ENCODE assay signal across 7 mouse cellular contexts in the genomic region with DNA sequence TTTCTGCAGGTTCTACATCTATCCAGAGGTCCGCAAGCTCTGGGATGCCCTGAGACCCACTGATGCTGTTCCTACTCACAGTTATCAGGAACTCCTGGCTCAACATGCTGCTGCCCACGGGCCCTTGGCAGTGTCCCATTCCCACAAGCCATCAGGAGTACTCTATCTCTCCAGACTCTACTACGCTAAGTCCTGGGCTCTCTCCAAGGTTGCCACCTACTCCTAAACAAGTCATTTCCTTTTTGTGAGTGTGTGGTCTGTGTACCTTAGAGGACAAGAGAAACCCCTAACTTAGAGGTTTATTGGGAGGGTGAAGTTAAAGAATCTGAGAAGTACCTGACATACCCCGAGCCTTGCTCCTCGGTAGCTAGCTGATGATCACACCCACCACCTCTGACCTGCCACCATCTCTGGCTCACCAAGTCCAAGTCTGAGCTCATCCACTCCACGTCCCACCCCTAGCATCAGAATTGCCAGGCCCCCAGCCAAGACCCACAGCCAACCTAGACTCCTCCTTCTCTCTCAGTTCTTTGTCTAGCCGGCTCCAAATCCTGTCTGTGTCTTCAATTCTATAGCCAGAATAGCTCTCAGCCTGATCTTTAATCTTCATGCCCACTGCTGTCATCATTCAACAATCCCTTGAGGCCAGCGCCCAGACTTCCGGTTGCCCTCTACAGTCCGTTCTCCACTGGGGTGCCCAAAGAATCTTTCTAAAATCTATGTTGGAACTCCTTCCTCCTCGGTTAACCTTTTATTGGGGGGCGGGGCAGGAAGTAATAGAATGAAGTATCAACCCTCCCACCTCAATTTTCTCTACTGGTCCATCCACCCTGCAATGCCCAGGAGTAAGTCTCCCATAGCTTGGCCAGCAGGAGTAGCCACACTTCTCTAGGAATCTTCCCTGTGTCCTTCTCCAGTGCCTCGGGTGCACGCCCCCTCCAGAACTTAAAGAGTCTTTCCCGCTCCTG. TPM values are rescaled to one million over a fixed set of nuclear protein-coding genes. Genes with fewer than 3 reads are reported as not detected.
A peak's percentile ranks its signal among the peaks of the same experiment; 100 is the strongest.
DNase-seq lines count a peak whose midpoint lies in the region; ATAC-seq lines count a peak whose summit lies in the region.

No protein-coding gene starts in this region.

- peaks cover 81% of the 10 kb centered on the region for H3K4me1 ChIP-seq in megakaryocyte, embryonic 14.5 days
- H3K4me1 ChIP-seq in embryonic facial prominence, embryonic 11.5 days (ENCODE audit: control insufficient read depth, insufficient read depth, low read length), result peaks cover 8% of the 10 kb centered on the region
- H3K4me1 ChIP-seq in hindbrain, embryonic 16.5 days (ENCODE audit: control insufficient read depth, insufficient read depth, low read depth, low read length), result peaks cover 53% of the 10 kb centered on the region
- H3K4me1 ChIP-seq in midbrain, embryonic 13.5 days (replicated peaks), result peaks cover 75% of the 10 kb centered on the region

- H3K27ac ChIP-seq in embryonic facial prominence, embryonic 11.5 days (replicated peaks; ENCODE audit: low read depth, low read length), result peak overlapping the region; percentile 89
- peak overlapping the region; percentile 98 for H3K27ac ChIP-seq in hindbrain, embryonic 16.5 days (ENCODE audit: low read depth, low read length)
- H3K27ac ChIP-seq in midbrain, embryonic 13.5 days, result peak overlapping the region; percentile 98

- peak overlapping the region; percentile 99 for H3K4me3 ChIP-seq in megakaryocyte, embryonic 14.5 days (replicated peaks)
- peak overlapping the region; percentile 78 for H3K4me3 ChIP-seq in embryonic facial prominence, embryonic 11.5 days (ENCODE audit: low read depth, low read length)
- peak overlapping the region; percentile 92 for H3K4me3 ChIP-seq in hindbrain, embryonic 16.5 days (ENCODE audit: low read length)
- H3K4me3 ChIP-seq in midbrain, embryonic 13.5 days (replicated peaks), result peak overlapping the region; percentile 77

- H3K36me3 ChIP-seq in megakaryocyte, embryonic 14.5 days (replicated peaks; ENCODE audit: low read length), result peaks cover 57% of the 10 kb centered on the region
- H3K36me3 ChIP-seq in embryonic facial prominence, embryonic 11.5 days (replicated peaks; ENCODE audit: control insufficient read depth, insufficient read depth, low read depth, low read length), result no peaks in the 10 kb centered on the region; the same call in 1 of the 2 replicates
- H3K36me3 ChIP-seq in hindbrain, embryonic 16.5 days (ENCODE audit: control insufficient read depth, insufficient read depth, low read length), result peaks cover 13% of the 10 kb centered on the region
- H3K36me3 ChIP-seq in midbrain, embryonic 13.5 days, result peaks cover 19% of the 10 kb centered on the region

- 41% methylated on average over 15 of the region's 15 CpGs for WGBS in embryonic facial prominence, embryonic 11.5 days
- WGBS in hindbrain, embryonic 16.5 days, result 30% methylated on average over 15 of the region's 15 CpGs
- WGBS in midbrain, embryonic 13.5 days, result 32% methylated on average over 15 of the region's 15 CpGs

- no peak for ATAC-seq in megakaryocyte, adult 5-6 weeks (ENCODE audit: poor library complexity, severe bottlenecking)
- no peak; the same call in 1 of the 2 replicates for ATAC-seq in embryonic facial prominence, embryonic 11.5 days (replicated peaks; ENCODE audit: insufficient number of reproducible peaks, low FRiP score, low TSS enrichment, low read depth)
- peak; percentile 11; the same call in 1 of the 2 replicates for ATAC-seq in hindbrain, embryonic 16.5 days
- no peak; the same call in 1 of the 2 replicates for ATAC-seq in midbrain, embryonic 13.5 days

- no peak for DNase-seq in embryonic facial prominence, embryonic 11.5 days (ENCODE audit: low spot score)
- no peak for DNase-seq in layer of hippocampus, adult 11-12 months (ENCODE audit: low spot score)
- no peak for DNase-seq in cerebellum, adult 9-11 months

- H3K4me2 ChIP-seq in embryonic facial prominence, embryonic 11.5 days (ENCODE audit: low read depth, low read length), result peak overlapping the region; percentile 69
- H3K4me2 ChIP-seq in hindbrain, embryonic 16.5 days (ENCODE audit: low read length), result peak overlapping the region; percentile 82
- H3K4me2 ChIP-seq in midbrain, embryonic 13.5 days (replicated peaks), result peak overlapping the region; percentile 94

- H3K9ac ChIP-seq in embryonic facial prominence, embryonic 11.5 days (replicated peaks; ENCODE audit: low read length), result peak overlapping the region; percentile 88
- peak overlapping the region; percentile 99 for H3K9ac ChIP-seq in hindbrain, embryonic 16.5 days (ENCODE audit: low read depth, low read length)
- H3K9ac ChIP-seq in midbrain, embryonic 13.5 days (replicated peaks), result peak overlapping the region; percentile 100

- H3K9me3 ChIP-seq in megakaryocyte, embryonic 14.5 days, result no peaks in the 10 kb centered on the region
- H3K9me3 ChIP-seq in embryonic facial prominence, embryonic 11.5 days (replicated peaks; ENCODE audit: control insufficient read depth, low read length), result no peaks in the 10 kb centered on the region
- H3K9me3 ChIP-seq in hindbrain, embryonic 16.5 days (ENCODE audit: control insufficient read depth, low read length), result no peaks in the 10 kb centered on the region
- no peaks in the 10 kb centered on the region for H3K9me3 ChIP-seq in midbrain, embryonic 13.5 days

- H3K27me3 ChIP-seq in megakaryocyte, embryonic 14.5 days (replicated peaks), result no peaks in the 10 kb centered on the region
- H3K27me3 ChIP-seq in embryonic facial prominence, embryonic 11.5 days (ENCODE audit: control insufficient read depth, insufficient read depth, low read length), result no peaks in the 10 kb centered on the region
- H3K27me3 ChIP-seq in hindbrain, embryonic 16.5 days (replicated peaks; ENCODE audit: control insufficient read depth, insufficient read depth, low read length), result no peaks in the 10 kb centered on the region
- H3K27me3 ChIP-seq in midbrain, embryonic 13.5 days, result no peaks in the 10 kb centered on the region

RNA-seq across cellular contexts. Expression of a gene that starts 0.7 kb away (rescaled TPM):
- polyA plus RNA-seq in megakaryocyte, embryonic 14.5 days (2012; ENCODE audit: insufficient read depth, low replicate concordance), result 775 and 2,394 TPM in 2 replicates
- 0.74 and 1.0 TPM in 2 replicates for total RNA-seq in megakaryocyte, adult 5-6 weeks (2015)
- 0.18 and 0.69 TPM in 2 replicates for total RNA-seq in megakaryocyte, adult 5-6 weeks (2017)
- 31.1 and 33.9 TPM in 2 replicates for polyA plus RNA-seq in embryonic facial prominence, embryonic 11.5 days (2014; fragmentation: Nextera tagmentation; extraction: Ambion mirVana)
- 160 and 181 TPM in 2 replicates for polyA plus RNA-seq in hindbrain, embryonic 16.5 days (2015; fragmentation: Nextera tagmentation; extraction: Ambion mirVana)
- 123 and 141 TPM in 2 replicates for polyA plus RNA-seq in midbrain, embryonic 13.5 days (2015; fragmentation: Nextera tagmentation; extraction: Ambion mirVana)

RNA-seq across cellular contexts. Expression of a gene that starts 18.1 kb away (rescaled TPM):
- polyA plus RNA-seq in megakaryocyte, embryonic 14.5 days (2012; ENCODE audit: insufficient read depth, low replicate concordance), result 211 and 280 TPM in 2 replicates
- 73.7 and 76.7 TPM in 2 replicates for total RNA-seq in megakaryocyte, adult 5-6 weeks (2015)
- 155 and 158 TPM in 2 replicates for total RNA-seq in megakaryocyte, adult 5-6 weeks (2017)
- 9.9 and 10.5 TPM in 2 replicates for polyA plus RNA-seq in embryonic facial prominence, embryonic 11.5 days (2014; fragmentation: Nextera tagmentation; extraction: Ambion mirVana)
- polyA plus RNA-seq in hindbrain, embryonic 16.5 days (2015; fragmentation: Nextera tagmentation; extraction: Ambion mirVana), result 17.8 and 18.8 TPM in 2 replicates
- polyA plus RNA-seq in midbrain, embryonic 13.5 days (2015; fragmentation: Nextera tagmentation; extraction: Ambion mirVana), result 17.4 and 17.8 TPM in 2 replicates

RNA-seq across cellular contexts. Expression of a gene that starts 32.2 kb away (rescaled TPM):
- polyA plus RNA-seq in megakaryocyte, embryonic 14.5 days (2012; ENCODE audit: insufficient read depth, low replicate concordance), result 35.1 and 38.6 TPM in 2 replicates
- total RNA-seq in megakaryocyte, adult 5-6 weeks (2015), result 4.5 and 6.3 TPM in 2 replicates
- total RNA-seq in megakaryocyte, adult 5-6 weeks (2017), result 0.73 and 1.7 TPM in 2 replicates
- 15.5 and 17.0 TPM in 2 replicates for polyA plus RNA-seq in embryonic facial prominence, embryonic 11.5 days (2014; fragmentation: Nextera tagmentation; extraction: Ambion mirVana)
- 34.6 and 42.1 TPM in 2 replicates for polyA plus RNA-seq in hindbrain, embryonic 16.5 days (2015; fragmentation: Nextera tagmentation; extraction: Ambion mirVana)
- polyA plus RNA-seq in midbrain, embryonic 13.5 days (2015; fragmentation: Nextera tagmentation; extraction: Ambion mirVana), result 21.4 and 24.7 TPM in 2 replicates

RNA-seq across cellular contexts. Expression of a gene that starts 32.8 kb away (rescaled TPM):
- polyA plus RNA-seq in megakaryocyte, embryonic 14.5 days (2012; ENCODE audit: insufficient read depth, low replicate concordance), result 0.51 TPM in 1 of 2 replicates, not detected in the other
- not detected in 2 replicates for total RNA-seq in megakaryocyte, adult 5-6 weeks (2015)
- not detected in 2 replicates for total RNA-seq in megakaryocyte, adult 5-6 weeks (2017)
- polyA plus RNA-seq in embryonic facial prominence, embryonic 11.5 days (2014; fragmentation: Nextera tagmentation; extraction: Ambion mirVana), result 0.38 and 0.84 TPM in 2 replicates
- 0.24 and 1.3 TPM in 2 replicates for polyA plus RNA-seq in hindbrain, embryonic 16.5 days (2015; fragmentation: Nextera tagmentation; extraction: Ambion mirVana)
- 0.17 TPM in 1 of 2 replicates, not detected in the other for polyA plus RNA-seq in midbrain, embryonic 13.5 days (2015; fragmentation: Nextera tagmentation; extraction: Ambion mirVana)

RNA-seq across cellular contexts. Expression of a gene that starts 41.6 kb away (rescaled TPM):
- not detected in 2 replicates for polyA plus RNA-seq in megakaryocyte, embryonic 14.5 days (2012; ENCODE audit: insufficient read depth, low replicate concordance)
- total RNA-seq in megakaryocyte, adult 5-6 weeks (2015), result not detected in 2 replicates
- total RNA-seq in megakaryocyte, adult 5-6 weeks (2017), result not detected in 2 replicates
- not detected in 2 replicates for polyA plus RNA-seq in embryonic facial prominence, embryonic 11.5 days (2014; fragmentation: Nextera tagmentation; extraction: Ambion mirVana)
- not detected in 2 replicates for polyA plus RNA-seq in hindbrain, embryonic 16.5 days (2015; fragmentation: Nextera tagmentation; extraction: Ambion mirVana)
- not detected in 2 replicates for polyA plus RNA-seq in midbrain, embryonic 13.5 days (2015; fragmentation: Nextera tagmentation; extraction: Ambion mirVana)

Comparison
In these comparisons a context has a peak if more than half of its experiments do, and no peak if none do; other contexts are left out.
1. RNA of a gene that starts 18.1 kb away (polyA plus RNA-seq): 211 to 280 TPM in megakaryocyte, embryonic 14.5 days; 17.8 to 18.8 TPM in hindbrain, embryonic 16.5 days, 17.4 to 17.8 TPM in midbrain, embryonic 13.5 days and 9.9 to 10.5 TPM in embryonic facial prominence, embryonic 11.5 days; every median in the first group is over 10 times any median in the second.
2. Peak in every context shown above with its lines, with median percentiles within 50 percentile points of each other: H3K4me3 ChIP-seq, H3K27ac ChIP-seq, H3K4me2 ChIP-seq and H3K9ac ChIP-seq.